Mouse (Mus musculus) kidney, embryonic 14.5 days (tissue): ENCODE results near the gene Ang. TPM values are rescaled to one million over a fixed set of nuclear protein-coding genes. Genes with fewer than 3 reads are reported as not detected.
A peak's percentile ranks its signal among the peaks of the same experiment; 100 is the strongest.
"Not testable (repeated sequence)": the region's sequence is repeated elsewhere in the genome, so short reads cannot be mapped to it uniquely, and the experiment has no call there.

Source experiments
- ATAC-seq: fragments of 200-750 bp; cut with Nextera tagmentation; 2 replicates; pipeline ENCODE4 v1.8.0; 2017; ENCODE audit warnings: moderate number of reproducible peaks, mild to moderate bottlenecking, moderate TSS enrichment, moderate library complexity; ENCODE audit not compliant: low FRiP score, low TSS enrichment
- H3K27ac ChIP-seq: fragments of 300-500 bp; sonication (generic); 2 replicates; pipeline ENCODE4 v1.5.1; 2014; ENCODE audit warnings: low read depth, mild to moderate bottlenecking, low read length, moderate library complexity, mixed read lengths
- H3K27me3 ChIP-seq: fragments of 300-500 bp; sonication (generic); 2 replicates; pipeline ENCODE4 v1.6.1; 2014; ENCODE audit warnings: mild to moderate bottlenecking, low read length; ENCODE audit not compliant: control insufficient read depth, insufficient read depth
- H3K36me3 ChIP-seq: fragments of 300-500 bp; sonication (generic); 2 replicates; pipeline ENCODE4 v1.6.1; 2014; ENCODE audit warnings: low read length, mixed read lengths; ENCODE audit not compliant: control insufficient read depth, insufficient read depth
- H3K4me1 ChIP-seq: fragments of 300-500 bp; sonication (generic); 2 replicates; pipeline ENCODE4 v1.6.1; 2014; ENCODE audit warnings: low read length, mixed read lengths; ENCODE audit not compliant: control insufficient read depth, insufficient read depth
- H3K4me2 ChIP-seq: fragments of 300-500 bp; sonication (generic); replicated peaks from 2 replicates; pipeline ENCODE4 v1.6.1; 2014; ENCODE audit warnings: low read depth, mild to moderate bottlenecking, low read length
- H3K4me3 ChIP-seq: fragments of 300-500 bp; sonication (generic); 2 replicates; pipeline ENCODE4 v1.5.1; 2014; ENCODE audit warnings: mild to moderate bottlenecking, low read length
- H3K9ac ChIP-seq: fragments of 300-500 bp; sonication (generic); 2 replicates; pipeline ENCODE4 v1.6.1; 2014; ENCODE audit warnings: low read depth, mild to moderate bottlenecking, low read length, moderate library complexity
- H3K9me3 ChIP-seq: fragments of 300-500 bp; sonication (generic); 2 replicates; pipeline ENCODE4 v1.6.1; 2016; ENCODE audit warnings: low read length; ENCODE audit not compliant: control insufficient read depth
- WGBS: fragments of 180-500 bp; shearing (Covaris S2); extraction: QIAGEN DNeasy Blood & Tissue Kit; methylation state at CpG from one replicate; pipeline ENCODE4 v1.1.7; 2014; 5-methylcytosine and 5-hydroxymethylcytosine counted together
- polyA plus RNA-seq: library from polyadenylated mRNA; unstranded; fragments of >200 nt; fragmentation: Nextera tagmentation; extraction: Ambion mirVana; gene quantifications from 2 replicates; pipeline ENCODE4 v1.2.1, GENCODE M21; 2014

The Ang gene
- polyA plus RNA-seq, 1 experiment from 2014 or later = 6.3 TPM

- ATAC-seq = no peak
- Histone ChIP-seq H3K9me3 (no peaks in the 10 kb centered on the region), H3K9ac (no peak overlapping the region), H3K36me3 (no peaks in the 10 kb centered on the region), H3K4me3 (no peak overlapping the region), H3K4me2 (no peak overlapping the region), H3K27ac (no peak overlapping the region), H3K27me3 (no peaks in the 10 kb centered on the region), H3K4me1 (peaks cover 5% of the 10 kb centered on the region; the same call in 1 of the 2 replicates)
- WGBS = 76% methylated on average over 5 of the region's 5 CpGs
Observed at GRCm38 (mm10) chr14:51094096-51094875, 3.3 kb downstream of the Ang start.

GRCm38 (mm10) chr14:51094921-51095320 is 4.0 kb downstream of the Ang start:
- H3K9me3 ChIP-seq = no peaks in the 10 kb centered on the region
- WGBS = 76% methylated on average over 9 of the region's 9 CpGs
- H3K27ac ChIP-seq = no peak overlapping the region

GRCm38 (mm10) chr14:51095736-51096524 is 5.0 kb downstream of the Ang start:
- Histone ChIP-seq H3K36me3 (no peaks in the 10 kb centered on the region), H3K27me3 (no peaks in the 10 kb centered on the region), H3K27ac (peak overlapping the region; percentile 49; the same call in 1 of the 2 replicates), H3K9me3 (no peaks in the 10 kb centered on the region), H3K4me2 (no peak overlapping the region), H3K4me1 (peaks cover 5% of the 10 kb centered on the region; the same call in 1 of the 2 replicates), H3K9ac (no peak overlapping the region), H3K4me3 (no peak overlapping the region)
- WGBS = 52% methylated on average over 9 of the region's 9 CpGs
- ATAC-seq = no peak

More at GRCm38 (mm10) chr14:51094921-51095320, 4.0 kb downstream of the Ang start:
- Histone ChIP-seq H3K4me2 (no peak overlapping the region), H3K36me3 (no peaks in the 10 kb centered on the region), H3K9ac (no peak overlapping the region), H3K27me3 (no peaks in the 10 kb centered on the region), H3K4me1 (peaks cover 5% of the 10 kb centered on the region; the same call in 1 of the 2 replicates), H3K4me3 (no peak overlapping the region)
- ATAC-seq = no peak

GRCm38 (mm10) chr14:51098300-51098699 is 7.3 kb downstream of the Ang start:
- H3K9ac ChIP-seq, H3K4me2 ChIP-seq, H3K9me3 ChIP-seq, H3K4me3 ChIP-seq, H3K36me3 ChIP-seq, H3K4me1 ChIP-seq, H3K27me3 ChIP-seq, H3K27ac ChIP-seq: not testable (repeated sequence)
- peak; percentile 38; the same call in 1 of the 2 replicates for ATAC-seq
- 22% methylated on average over 1 of the region's 1 CpGs for WGBS

DNA sequence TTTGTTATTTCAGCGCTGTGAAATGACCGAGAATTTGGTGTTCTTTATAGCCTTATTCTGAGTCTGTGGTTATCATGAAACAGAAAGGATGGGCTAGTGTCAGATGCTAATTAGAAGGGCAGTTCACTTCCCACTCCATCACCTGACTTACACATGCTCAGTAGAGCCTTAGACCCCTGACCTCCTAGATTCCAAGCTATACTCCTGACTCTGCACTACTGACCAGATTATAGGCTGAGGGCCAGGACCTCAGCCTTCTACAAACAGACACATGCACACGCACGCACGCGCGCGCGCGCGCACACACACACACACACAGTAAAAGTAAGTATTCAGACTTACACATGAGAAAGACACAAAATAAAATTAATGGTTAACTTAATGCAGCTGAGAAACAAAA is 8.0 kb downstream of the Ang start:
- Histone ChIP-seq H3K4me3 (no peak overlapping the region), H3K27me3 (no peaks in the 10 kb centered on the region), H3K9ac (no peak overlapping the region), H3K4me2 (no peak overlapping the region), H3K9me3 (no peaks in the 10 kb centered on the region), H3K27ac (no peak overlapping the region), H3K4me1 (no peaks in the 10 kb centered on the region), H3K36me3 (no peaks in the 10 kb centered on the region)
- ATAC-seq = no peak
- WGBS = 95% methylated on average over 11 of the region's 11 CpGs

DNA sequence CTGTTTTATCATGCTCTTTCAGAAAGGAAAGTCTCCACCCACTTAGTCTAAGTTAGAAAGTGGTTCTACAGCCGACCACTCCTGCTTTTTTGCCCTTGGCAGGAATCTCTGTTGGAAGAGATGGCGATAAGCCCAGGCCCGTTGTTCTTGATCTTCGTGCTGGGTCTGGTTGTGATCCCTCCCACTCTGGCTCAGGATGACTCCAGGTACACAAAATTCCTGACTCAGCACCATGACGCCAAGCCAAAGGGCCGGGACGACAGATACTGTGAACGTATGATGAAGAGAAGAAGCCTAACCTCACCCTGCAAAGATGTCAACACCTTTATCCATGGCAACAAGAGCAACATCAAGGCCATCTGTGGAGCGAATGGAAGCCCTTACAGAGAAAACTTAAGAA is 10.3 kb downstream of the Ang start:
- ATAC-seq = no peak
- H3K4me2 ChIP-seq = no peak overlapping the region
- no peaks in the 10 kb centered on the region for H3K27me3 ChIP-seq
- 85% methylated on average over 9 of the region's 9 CpGs for WGBS
- no peak overlapping the region for H3K4me3 ChIP-seq
- H3K9ac ChIP-seq = no peak overlapping the region
- H3K9me3 ChIP-seq = no peaks in the 10 kb centered on the region
- H3K4me1 ChIP-seq = no peaks in the 10 kb centered on the region
- no peak overlapping the region for H3K27ac ChIP-seq
- H3K36me3 ChIP-seq = no peaks in the 10 kb centered on the region

- Histone ChIP-seq H3K9ac (no peak overlapping the region), H3K27ac (no peak overlapping the region), H3K4me1 (no peaks in the 10 kb centered on the region), H3K9me3 (no peaks in the 10 kb centered on the region), H3K4me2 (no peak overlapping the region), H3K4me3 (no peak overlapping the region), H3K27me3 (no peaks in the 10 kb centered on the region), H3K36me3 (no peaks in the 10 kb centered on the region)
- 66% methylated on average over 3 of the region's 3 CpGs for WGBS
- no peak for ATAC-seq
Observed at GRCm38 (mm10) chr14:51103217-51103616, 12.3 kb downstream of the Ang start.

DNA sequence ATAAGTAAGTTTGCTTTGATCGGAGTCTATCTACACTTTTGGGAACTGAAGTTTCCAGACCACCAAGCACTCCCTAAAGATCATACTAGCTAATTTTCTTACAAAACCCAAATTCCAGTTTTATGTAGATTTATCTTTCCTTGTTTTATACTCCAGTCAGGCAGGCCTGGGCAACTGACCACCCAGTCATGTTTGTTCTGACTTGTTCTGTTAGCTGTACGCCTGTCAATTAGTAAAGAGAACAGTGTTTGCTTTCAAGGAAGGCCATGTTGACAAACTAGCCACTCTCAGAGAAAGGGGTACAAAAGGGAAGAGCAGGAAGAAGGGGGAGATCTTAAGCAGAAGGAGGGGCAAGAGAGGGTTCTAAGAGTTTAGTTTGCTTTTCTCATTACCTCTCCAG is 13.4 kb downstream of the Ang start:
- WGBS = 95% methylated on average over 2 of the region's 2 CpGs
- Histone ChIP-seq H3K36me3 (no peaks in the 10 kb centered on the region), H3K4me1 (no peaks in the 10 kb centered on the region), H3K9ac (no peak overlapping the region), H3K27ac (no peak overlapping the region), H3K4me3 (no peak overlapping the region), H3K9me3 (no peaks in the 10 kb centered on the region), H3K27me3 (no peaks in the 10 kb centered on the region), H3K4me2 (no peak overlapping the region)
- no peak for ATAC-seq

DNA sequence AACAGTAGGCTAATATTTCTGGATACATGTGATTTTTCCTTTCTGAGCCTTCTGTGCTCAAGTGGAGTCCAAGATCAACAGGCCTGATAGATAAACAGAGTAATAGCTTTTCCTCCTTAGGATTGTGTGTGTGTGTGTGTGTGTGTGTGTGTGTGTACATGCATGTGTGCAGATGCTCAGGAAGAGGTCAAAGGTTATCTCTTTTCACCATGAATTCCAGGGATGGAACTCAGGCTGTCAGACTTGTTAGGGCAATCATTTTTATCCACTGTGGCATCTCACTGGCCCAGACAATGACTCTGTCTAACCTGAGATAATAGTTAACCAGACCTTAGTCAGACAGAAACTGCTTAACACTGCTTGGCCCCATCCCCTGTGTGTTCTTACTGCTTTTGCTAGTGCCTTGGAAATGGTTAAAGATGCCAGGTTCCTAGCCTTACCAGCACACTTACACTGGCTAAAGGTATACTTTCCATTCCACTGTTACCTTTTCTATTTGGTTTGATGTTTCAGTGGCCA is 15.6 kb downstream of the Ang start:
- Histone ChIP-seq H3K4me1 (no peaks in the 10 kb centered on the region), H3K4me3 (no peak overlapping the region), H3K9me3 (no peaks in the 10 kb centered on the region), H3K36me3 (no peaks in the 10 kb centered on the region), H3K27ac (no peak overlapping the region), H3K4me2 (no peak overlapping the region), H3K9ac (no peak overlapping the region), H3K27me3 (no peaks in the 10 kb centered on the region)
- ATAC-seq = no peak
